Mouse (Mus musculus): Measurements from ENCODE around the gene Togaram1.

Togaram1 gene

GRCm38 (mm10) chr12:64965124-64966026 is at the start of gene Togaram1, which contains the start of gene Klhl28:
Gene Togaram1 (plus strand): TSS chr12:64965804.
Gene Klhl28 (minus strand): TSS chr12:64965534.
- DNase-seq (ENCODE audit: low read depth, low spot score): peak; percentile 99

GRCm38 (mm10) chr12:64916735-64917134 is 48.9 kb upstream of the Togaram1 start:
- DNase-seq (ENCODE audit: low read depth, low spot score): no peak

GRCm38 (mm10) chr12:64917578-64918471 is 47.8 kb upstream of the Togaram1 start, which contains the start of gene Gm527:
Gene Gm527 (plus strand): TSS chr12:64917906.
- peak; percentile 92 for DNase-seq (ENCODE audit: low read depth, low spot score)

- DNase-seq (ENCODE audit: low read depth, low spot score): no peak
These were observed 28.1 kb upstream of the Togaram1 start for GRCm38 (mm10) chr12:64937493-64937892.

- no peak for DNase-seq (ENCODE audit: low read depth, low spot score)
These were observed 1.0 kb upstream of the Togaram1 start for GRCm38 (mm10) chr12:64964560-64964959.

GRCm38 (mm10) chr12:64966101-64966631 is 562 bp downstream of the Togaram1 start:
- no peak for DNase-seq (ENCODE audit: low read depth, low spot score)

- DNase-seq (ENCODE audit: low read depth, low spot score): no peak
These were observed 1.2 kb downstream of the Togaram1 start for GRCm38 (mm10) chr12:64966652-64967435.

- no peak for DNase-seq (ENCODE audit: low read depth, low spot score)
These were observed 1.9 kb downstream of the Togaram1 start for GRCm38 (mm10) chr12:64967470-64967869.

- DNase-seq (ENCODE audit: low read depth, low spot score): no peak
These were observed 2.5 kb downstream of the Togaram1 start for GRCm38 (mm10) chr12:64968067-64968466.

GRCm38 (mm10) chr12:64971399-64971798 is 5.8 kb downstream of the Togaram1 start:
- no peak for DNase-seq (ENCODE audit: low read depth, low spot score)

GRCm38 (mm10) chr12:64972063-64972462 is 6.5 kb downstream of the Togaram1 start:
- DNase-seq (ENCODE audit: low read depth, low spot score): no peak

GRCm38 (mm10) chr12:64975558-64975957 is 10.0 kb downstream of the Togaram1 start:
- DNase-seq (ENCODE audit: low read depth, low spot score): no peak

- no peak for DNase-seq (ENCODE audit: low read depth, low spot score)
These were observed 10.6 kb downstream of the Togaram1 start for GRCm38 (mm10) chr12:64976191-64976590.

GRCm38 (mm10) chr12:64977518-64977917 is 11.9 kb downstream of the Togaram1 start:
- DNase-seq (ENCODE audit: low read depth, low spot score): no peak

- no peak for DNase-seq (ENCODE audit: low read depth, low spot score)
These were observed 42.1 kb downstream of the Togaram1 start for GRCm38 (mm10) chr12:65007725-65008124.

- DNase-seq (ENCODE audit: low read depth, low spot score): no peak
These were observed 57.2 kb downstream of the Togaram1 start for GRCm38 (mm10) chr12:65022842-65023241.

- no peak for DNase-seq (ENCODE audit: low read depth, low spot score)
These were observed 70.2 kb downstream of the Togaram1 start for GRCm38 (mm10) chr12:65035839-65036189.

- DNase-seq (ENCODE audit: low read depth, low spot score): peak; percentile 74
These were observed 70.7 kb downstream of the Togaram1 start, which contains the start of gene Prpf39 for GRCm38 (mm10) chr12:65036190-65036870. Gene Prpf39 (plus strand): TSS chr12:65036333.

- DNase-seq (ENCODE audit: low read depth, low spot score): no peak
These were observed 71.4 kb downstream of the Togaram1 start for GRCm38 (mm10) chr12:65036892-65037545.

GRCm38 (mm10) chr12:65037546-65037937 is 71.9 kb downstream of the Togaram1 start:
- DNase-seq (ENCODE audit: low read depth, low spot score): no peak
